Mouse (Mus musculus) megakaryocyte, embryonic 14.5 days (primary cell): ENCODE data around the gene Igsf9b.

Experiments
- FLI1 ChIP-seq: IDR thresholded peaks from 2 replicates; pipeline ENCODE4 v1.6.1; 2012; ENCODE audit warnings: low read length, inconsistent platforms, mixed read lengths
- GATA1 ChIP-seq: IDR thresholded peaks from 3 replicates; pipeline ENCODE4 v1.6.1; 2012; ENCODE audit warnings: mixed read lengths, low read length, inconsistent platforms, borderline replicate concordance

- TF ChIP-seq GATA1 (no peak), FLI1 (no peak)
Observed at GRCm38 (mm10) chr9:27279041-27279440, 20.0 kb upstream of the Igsf9b start.
